Mouse (Mus musculus): ENCODE data around the gene Frs2. TPM values are rescaled to one million over a fixed set of nuclear protein-coding genes. Genes with fewer than 3 reads are reported as not detected.
"Not testable (repeated sequence)": the region's sequence is repeated elsewhere in the genome, so short reads cannot be mapped to it uniquely, and the experiment has no call there.

The Frs2 gene
- total RNA-seq, 2 experiments from 2014 or later: 9.1 to 9.2 TPM

DNA sequence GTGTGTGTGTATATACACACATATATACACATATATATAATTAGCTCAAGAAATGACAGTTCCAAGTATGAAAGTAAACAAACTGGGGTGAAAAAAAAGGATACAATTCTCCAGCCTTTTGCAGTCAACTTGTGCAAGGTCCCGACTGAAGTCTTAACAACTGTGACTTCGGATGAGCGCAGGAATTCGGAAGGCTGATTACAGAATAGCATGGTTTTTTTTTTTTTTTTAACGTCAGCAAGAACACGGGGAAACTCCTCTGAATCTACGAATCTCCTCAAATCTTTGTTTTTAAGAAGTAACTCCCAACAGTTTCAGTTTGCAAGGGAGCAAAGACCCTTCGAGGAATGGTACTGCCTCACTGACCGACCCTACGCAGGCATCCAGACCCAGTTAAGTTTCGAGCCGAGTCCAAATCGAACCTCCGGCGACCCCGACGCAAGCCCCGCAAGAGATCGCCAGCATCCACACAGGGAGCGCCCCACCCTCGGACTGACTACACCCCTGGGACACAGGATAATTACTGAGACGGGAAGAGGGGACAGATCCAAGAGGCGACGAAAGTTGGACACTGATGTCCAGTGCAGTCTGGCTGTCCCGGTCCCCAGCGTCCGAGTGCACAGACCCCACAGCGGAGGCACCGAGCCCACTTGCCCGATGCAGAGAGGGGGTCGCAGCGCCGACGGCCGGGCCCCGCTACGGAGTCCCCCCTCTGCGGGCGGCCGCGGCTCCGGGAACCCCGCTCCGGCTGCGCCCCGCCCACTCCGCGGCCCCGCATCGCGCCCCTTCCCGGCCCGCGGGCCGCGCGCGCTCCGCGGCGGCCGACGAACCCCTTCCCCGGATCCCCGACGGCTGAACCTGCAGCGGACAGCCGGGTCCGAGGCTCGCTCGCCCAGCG, 622 bp downstream of the Frs2 start:
- no peak for DNase-seq (ENCODE audit: low spot score)

DNA sequence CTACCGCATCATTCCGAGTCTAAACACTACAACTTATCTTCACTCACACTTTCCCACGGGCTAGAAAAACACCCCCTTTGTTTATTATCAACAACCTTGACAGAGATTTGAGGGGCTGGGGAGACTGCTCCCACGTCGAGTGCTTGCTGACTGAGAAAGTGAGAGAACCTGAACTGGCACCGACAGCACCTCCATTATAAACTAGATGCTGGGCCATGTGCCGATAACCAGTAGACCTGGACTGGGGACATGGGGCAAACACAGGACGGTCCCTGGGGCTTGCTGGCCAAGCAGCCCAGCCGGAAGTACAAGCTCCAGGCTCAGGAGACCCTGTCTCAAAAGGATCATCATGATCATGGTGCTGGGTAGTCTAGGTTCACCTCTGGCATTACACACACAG, 1.9 kb downstream of the Frs2 start:
- no peak for DNase-seq (ENCODE audit: low spot score)

DNA sequence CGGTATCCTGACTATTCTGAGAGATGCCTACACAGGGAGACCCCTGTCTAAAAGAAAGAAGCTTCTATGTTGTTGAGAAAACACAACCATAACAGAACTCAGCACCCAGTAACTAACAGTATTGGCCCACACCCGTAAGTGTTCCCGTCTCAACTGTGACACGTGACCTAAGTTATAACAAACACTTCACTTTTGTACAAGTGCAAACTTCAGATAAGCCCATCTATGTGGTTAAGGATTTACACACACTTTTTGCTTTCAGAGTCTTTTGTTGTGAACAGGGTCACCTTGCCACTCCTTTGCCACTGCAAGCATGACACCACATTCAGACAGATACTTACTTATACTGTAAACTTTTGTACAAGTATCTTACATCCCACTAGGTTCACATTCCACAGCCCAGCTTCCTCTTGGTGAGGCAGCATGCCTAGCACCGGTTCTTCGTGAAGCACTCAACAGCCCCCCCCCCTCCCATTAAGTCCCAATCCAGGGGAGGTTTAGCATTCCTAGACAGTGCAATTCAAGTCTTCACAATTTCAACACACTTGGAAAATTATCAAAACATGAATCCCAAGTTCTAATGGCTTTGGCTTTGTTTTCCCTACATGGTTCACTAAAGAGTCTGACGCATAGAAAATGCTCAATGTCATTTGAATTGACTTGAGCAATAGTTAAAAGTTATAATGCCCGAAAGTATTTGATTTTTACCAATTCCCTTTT, 2.6 kb downstream of the Frs2 start:
- DNase-seq (ENCODE audit: low spot score): no peak

DNA sequence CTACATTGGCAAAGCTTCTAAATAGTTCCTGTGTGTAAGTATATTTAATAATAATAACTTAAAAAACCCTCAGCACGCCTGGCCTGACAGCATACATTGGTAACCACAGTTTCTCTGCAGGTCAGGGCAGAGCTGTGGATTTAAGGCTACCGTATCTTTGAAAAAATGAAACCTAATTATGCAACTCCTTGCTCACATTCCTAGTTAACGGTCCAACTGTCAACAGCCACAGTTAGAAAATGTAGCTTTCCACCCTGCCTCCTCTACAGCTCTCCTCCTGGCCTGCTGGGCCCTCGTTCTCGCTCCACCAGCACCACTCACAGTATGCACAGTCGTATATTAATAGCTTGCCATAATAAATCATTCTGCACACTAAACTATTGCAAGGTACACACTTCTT, 3.7 kb downstream of the Frs2 start:
- DNase-seq (ENCODE audit: low spot score): no peak

DNA sequence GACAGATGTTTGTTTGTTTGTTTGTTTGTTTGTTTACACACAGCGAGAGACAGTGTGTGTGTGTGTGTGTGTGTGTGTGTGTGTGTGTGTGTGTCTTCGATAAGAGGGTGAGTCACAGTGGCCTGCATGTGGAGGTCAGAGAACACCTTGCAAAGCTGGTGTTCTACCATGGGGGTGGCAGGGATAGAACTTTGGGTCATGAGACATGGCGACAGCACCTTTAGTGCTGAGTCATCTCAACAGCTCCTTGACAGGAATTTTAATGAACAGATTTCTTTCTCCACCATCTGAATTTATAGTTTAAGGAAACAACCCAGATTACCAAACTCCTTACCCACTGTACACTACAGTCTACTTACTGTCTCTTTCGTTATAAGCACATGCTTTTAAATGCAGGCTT, 4.3 kb downstream of the Frs2 start:
- DNase-seq (ENCODE audit: low spot score): no peak

DNA sequence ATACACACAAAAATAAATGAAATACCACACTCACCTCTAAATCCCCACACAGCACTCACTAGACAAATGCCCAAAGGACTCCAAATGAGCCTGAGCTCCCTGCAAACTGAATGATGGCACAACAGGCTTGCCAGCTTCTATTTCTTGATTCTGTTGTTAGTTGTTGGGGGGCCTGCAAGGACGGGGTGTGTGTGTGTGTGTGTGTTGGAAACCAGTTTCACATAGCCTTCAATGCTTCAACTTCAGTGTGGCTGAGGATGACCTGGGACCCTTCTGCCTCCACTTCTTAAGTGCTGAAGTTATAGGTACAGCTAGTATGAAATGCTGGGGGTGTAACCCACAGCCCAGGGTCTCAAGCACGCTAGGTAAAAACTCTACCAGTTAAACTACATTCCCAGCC, 5.0 kb downstream of the Frs2 start:
- DNase-seq (ENCODE audit: low spot score): no peak

DNA sequence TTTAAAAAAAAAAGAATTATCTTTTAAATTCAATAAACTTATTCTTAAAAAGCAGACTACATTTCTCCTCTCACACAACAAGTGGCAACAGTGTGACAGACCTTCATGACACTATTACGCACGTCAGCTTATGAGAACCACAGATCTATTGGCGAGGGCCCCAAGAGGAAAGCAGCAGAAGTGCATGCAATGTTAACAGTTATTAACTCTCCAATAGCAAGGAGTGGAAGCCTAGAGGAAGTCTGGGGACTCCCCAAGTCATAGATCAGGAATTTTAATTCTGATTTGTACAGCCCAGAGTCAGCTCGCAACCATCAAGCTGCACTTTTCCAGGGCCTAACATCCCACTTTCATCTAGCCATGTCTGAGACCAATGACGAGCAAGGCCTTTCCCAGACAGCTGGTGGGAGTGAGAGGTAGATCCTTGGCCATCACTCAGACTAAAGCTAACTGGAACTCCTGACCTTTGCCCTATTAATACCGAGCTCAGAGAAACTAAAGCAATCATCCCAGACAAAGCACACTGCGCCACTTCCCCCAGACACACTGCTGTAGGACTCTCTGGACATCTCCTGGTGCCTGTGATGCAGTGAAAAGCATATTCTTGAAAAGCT, 6.3 kb downstream of the Frs2 start:
- no peak for DNase-seq (ENCODE audit: low spot score)

DNA sequence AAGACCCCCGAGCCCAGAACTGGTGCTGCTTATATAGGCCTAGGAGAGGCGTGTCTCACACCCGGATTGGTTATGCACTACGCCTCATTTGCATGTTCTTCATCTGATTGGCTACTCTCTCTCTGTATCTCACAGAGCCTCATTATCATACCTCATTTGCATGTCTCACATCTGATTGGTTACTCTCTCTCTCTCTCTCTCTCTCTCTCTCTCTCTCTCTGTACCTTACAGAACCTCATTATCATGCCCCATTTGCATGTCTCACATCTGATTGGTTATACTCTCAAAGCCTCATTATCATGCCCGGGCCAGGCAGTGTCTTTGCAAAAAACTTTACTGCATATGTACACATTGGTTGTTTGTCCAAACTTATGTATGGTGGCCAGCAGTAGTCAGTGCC, 16.8 kb downstream of the Frs2 start:
- not testable (repeated sequence) for DNase-seq (ENCODE audit: low spot score)

DNA sequence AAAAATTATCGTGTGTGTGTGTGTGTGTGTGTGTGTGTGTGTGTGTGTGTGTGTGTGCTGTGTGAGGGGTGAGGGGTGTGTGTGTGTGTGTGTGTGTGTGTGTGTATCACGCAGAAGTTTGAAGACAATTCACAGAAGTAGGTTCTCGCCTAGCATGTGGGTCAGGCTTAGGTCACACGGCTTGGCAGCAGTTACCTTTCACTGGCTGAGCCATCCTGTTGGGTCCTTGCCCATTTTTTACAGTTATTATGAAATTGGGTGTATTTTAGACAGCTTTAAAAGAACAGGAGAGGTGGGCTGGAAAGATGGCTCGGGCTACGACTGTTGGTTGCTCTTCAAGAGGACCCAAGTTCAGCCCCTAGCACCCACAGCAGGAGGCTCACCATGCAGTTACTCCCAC, 18.3 kb downstream of the Frs2 start:
- DNase-seq (ENCODE audit: low spot score): peak; percentile 62

DNA sequence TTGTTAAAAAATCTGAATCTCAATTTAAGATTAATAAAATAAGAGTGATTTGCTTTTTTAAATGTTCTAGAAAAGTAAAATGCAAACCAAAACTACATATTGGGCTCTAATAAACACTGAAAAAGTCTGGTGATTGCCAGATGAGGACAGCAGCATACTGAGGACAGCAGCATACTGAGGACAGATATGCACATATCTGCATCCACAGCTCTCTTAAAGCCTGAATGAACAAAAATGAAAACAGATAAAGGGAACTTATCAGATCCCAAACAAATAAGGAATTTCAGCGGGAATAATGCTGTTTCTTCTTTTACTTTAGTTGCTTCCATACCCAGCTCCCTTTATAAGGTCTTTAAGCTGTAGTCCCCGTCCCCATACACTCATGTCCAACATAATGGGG, 19.6 kb downstream of the Frs2 start:
- DNase-seq (ENCODE audit: low spot score): no peak

DNA sequence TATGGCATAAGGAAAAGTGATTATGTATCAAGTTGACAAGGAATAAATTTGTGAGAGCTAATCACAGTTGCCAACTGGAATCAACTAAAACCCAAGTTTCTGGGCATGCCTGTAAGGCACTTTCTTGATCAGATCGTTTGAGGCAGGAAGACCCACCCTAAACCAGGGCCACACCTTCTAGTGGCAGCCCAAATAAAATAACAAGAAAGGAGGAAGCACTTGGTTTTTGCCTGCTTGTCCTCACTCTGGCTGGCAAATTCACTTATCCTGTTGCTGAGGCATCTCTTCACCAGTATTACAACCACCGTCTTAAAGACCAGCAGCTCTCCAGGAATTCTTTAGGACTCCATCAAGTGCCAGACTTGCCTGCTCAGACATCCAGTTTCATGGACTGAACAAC, 20.9 kb downstream of the Frs2 start:
- DNase-seq (ENCODE audit: low spot score): no peak

DNA sequence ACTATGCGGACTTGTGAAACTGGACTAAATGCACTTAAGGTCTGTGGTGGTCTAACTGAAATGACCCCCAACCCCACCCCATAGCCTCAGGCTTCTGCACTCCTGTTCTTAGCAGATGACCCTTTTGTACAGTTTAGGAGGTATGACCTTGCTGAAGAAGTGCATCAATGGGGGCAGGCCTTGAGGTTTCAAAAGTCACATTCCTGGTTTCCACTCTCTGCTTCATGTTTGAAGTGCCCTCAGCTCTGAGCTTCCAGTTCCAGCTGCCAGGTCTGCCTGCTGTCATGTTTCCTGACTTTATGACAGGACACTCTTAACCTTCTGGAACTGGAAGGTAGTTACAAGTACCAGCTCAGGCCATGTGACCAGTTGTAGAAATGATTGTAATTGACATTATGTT, 21.6 kb downstream of the Frs2 start:
- DNase-seq (ENCODE audit: low spot score): no peak

DNA sequence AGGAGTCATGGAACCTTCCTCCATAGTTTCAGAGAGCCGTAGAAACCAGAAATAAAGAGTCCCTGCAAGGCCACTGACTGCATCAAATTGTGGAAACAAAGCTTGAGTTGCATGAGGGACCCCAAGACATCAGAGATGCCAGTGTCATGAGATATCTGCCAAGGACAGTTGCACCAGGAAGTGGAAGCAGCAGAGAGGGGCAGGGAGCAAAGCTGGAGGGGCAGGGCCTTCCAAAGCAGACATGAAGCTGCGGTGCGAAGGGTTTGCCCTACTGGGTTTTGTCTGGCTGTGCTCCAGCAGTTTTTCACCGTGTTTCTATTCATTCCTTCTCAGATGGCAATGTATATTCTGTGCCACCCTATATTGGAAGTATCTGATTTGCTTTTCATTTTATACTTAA, 22.1 kb downstream of the Frs2 start:
- DNase-seq (ENCODE audit: low spot score): no peak

DNA sequence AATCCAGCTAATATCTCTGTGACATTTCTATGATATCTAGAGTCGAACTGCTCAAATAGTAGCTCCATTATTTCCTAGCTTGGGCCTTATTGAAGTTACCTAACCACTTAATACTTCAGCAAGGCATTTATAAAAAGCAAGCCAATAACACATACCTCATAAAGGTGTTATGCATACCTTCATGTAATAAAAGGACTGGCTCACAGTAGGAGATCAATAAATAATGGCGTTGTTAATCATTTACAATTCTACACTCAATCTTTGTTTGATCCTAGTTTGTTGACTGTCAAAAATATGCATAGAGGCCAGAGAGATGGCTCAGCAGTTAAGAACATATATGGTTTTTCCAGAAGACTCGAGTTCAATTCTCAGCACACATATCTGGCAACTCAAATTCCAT, 26.9 kb downstream of the Frs2 start:
- DNase-seq (ENCODE audit: low spot score): no peak

DNA sequence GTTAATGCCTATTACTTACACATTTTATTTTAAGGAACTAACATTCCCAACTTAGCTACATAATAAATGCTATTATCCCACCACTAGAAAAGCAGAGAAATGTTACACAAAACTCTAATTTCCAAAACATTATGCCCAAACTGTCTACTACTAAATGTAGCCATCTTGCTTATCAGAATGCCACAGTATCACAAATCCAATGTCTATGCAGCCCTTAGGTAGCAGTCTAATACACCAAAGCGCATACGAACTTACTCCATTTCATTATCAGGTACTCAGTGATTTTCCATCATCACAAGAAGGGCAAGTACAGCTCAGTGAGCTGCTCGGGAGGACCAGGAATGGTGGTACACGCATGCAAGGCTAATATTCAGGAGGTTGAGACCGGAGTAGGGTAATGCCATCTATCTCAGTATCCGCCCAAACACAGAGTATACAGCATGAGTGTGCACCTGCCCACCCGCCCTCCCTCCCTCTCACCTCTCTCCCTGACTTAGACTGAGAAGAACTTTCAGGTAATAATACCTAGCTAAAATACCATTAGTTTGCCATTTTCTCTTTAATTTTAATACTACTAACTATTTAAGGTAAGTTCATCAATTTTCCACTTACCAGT, 28.2 kb downstream of the Frs2 start:
- no peak for DNase-seq (ENCODE audit: low spot score)

DNA sequence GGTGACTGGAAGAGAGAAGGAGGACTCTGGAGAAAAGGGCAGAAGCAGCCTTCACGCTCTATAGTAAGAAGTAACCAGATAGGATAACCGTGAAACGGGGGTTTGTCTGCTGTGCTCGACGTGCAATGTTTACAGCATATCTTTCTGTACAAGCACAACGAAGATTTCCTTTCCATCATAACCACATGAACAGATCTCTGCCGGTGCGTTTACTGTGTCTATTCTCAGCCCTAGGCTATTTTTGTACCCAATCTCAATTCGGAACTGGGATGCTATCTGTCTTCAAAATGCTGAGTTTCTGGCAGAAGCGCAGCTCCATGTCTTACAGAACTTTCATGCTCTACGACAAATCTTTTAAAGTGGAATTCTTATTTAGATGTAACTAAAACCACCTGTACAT, 28.8 kb downstream of the Frs2 start:
- no peak for DNase-seq (ENCODE audit: low spot score)

DNA sequence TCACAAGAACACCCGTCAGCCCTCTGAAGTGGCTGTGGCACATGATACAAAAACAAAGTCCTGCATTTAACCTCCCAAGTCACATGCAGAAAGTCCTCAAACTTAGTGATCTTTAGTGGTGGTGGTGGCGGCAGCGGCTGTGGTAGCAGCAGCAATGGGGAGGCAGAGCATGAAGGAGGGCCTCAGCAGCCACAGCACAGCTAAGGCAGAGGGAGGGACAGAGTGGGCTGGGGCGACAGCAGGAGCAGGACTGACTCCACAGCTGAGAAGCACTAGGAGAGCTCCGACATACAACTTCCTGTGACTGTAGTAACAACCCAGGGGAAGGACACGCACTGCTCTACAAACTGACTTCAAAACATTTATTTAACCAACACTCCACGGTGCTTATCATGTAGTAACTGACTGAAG, 29.9 kb downstream of the Frs2 start:
- DNase-seq (ENCODE audit: low spot score): no peak

DNA sequence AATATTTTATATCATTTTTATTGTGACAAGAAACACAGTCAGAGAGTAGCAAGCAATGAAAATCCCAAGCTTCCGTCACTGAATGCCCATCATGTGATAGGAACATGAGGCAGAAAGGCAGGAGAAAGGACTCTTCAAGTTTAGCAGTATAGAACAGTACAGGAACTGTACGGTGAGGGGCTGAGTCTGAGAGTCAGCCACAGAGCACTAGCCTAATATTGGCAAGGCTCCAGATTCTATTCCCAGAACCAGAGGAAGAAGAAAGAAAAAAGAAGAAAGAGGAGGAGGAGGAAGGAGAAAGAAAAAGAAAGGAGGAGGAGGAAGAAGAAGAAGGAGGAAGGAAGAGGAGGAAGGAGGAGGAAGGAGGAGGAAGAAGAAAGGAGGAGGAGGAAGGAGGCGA, 32.7 kb downstream of the Frs2 start:
- DNase-seq (ENCODE audit: low spot score): no peak

DNA sequence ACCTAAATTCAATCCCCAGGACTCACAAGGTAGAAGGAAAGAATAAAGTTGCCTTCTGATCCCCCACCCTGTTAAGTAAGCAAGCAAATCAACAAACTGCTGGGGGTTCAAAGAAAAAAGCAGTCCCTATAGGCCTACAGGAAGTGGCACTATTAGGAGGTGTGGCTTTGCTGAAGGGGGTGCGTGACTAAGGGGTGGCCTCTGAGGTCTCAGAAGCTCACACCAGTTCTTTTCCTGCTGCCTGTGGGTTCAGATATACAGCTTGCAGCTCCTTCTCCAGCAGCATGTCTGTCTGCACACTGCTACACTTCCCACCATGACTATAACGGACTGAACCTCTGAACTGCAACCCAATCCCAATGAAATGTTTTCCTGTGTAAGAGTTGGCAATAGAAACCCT, 35.8 kb downstream of the Frs2 start:
- no peak for DNase-seq (ENCODE audit: low spot score)

DNA sequence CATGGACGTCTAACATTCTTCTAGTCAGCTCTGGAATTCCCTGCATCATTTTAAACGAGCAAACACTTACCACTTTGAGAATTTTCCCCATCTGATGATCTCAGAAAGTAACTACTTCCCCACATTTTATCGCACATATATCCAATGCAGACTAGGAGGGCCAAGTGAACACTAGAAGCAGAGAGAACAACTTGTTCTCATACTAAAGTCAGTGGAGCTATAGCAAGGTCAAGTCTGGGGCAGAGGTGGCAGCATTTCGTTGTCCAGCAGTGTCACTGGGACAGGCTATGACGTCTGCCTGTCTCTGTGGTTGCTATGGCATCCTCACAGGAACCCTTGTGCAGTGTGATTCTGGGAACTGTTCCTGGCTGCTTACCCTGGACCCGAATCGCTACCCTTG, 36.9 kb downstream of the Frs2 start:
- DNase-seq (ENCODE audit: low spot score): no peak

DNA sequence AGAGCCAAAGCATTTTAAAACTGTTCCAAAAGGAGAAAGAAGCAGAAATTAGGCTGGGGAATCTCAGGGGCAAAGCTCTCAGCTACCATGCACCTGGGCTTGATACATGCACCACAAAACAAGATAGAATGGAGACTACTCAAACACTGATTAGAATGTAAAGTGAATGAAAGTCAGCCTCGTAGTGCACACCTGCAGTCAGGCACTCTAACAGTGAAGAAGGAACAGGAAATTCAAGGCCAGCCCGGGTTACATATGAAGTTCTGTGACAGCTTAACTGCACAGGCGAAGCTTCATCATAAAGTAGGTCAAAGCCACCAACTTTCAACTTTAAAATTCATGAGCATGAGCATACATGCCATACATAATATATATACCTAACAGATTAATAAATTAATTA, 38.1 kb downstream of the Frs2 start:
- no peak for DNase-seq (ENCODE audit: low spot score)

DNA sequence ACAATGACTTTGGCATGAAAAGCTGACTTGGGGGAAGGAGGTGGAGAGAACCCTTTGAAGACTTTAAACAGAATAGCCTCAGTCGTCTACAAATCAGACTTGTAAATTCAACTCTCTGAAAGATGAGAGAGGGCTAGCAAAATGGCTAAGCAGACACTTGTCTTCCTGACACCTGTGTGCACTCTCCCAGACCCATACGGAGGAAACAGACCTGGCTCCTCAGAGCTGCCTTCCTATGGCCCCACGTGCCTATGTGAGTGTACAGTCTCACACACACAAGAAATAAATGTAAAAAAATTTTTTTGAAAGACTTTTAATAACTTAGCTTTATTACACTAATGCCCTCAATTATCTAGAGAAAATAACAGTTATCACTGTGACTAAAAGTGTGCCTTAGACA, 41.6 kb downstream of the Frs2 start:
- no peak for DNase-seq (ENCODE audit: low spot score)

Data from gastrocnemius, adult 18-20 months (tissue).